Mouse (Mus musculus) G1E (cell line): Measurements from ENCODE around the gene 2010003K11Rik. TPM values are rescaled to one million over a fixed set of nuclear protein-coding genes. Genes with fewer than 3 reads are reported as not detected.

Experiments used
- ATAC-seq: 2 replicates; pipeline ENCODE4 v1.8.0; 2016; ENCODE audit warnings: mild to moderate bottlenecking; ENCODE audit not compliant: insufficient number of reproducible peaks, poor library complexity, low FRiP score, severe bottlenecking; ENCODE audit errors: extremely low read depth
- DNase-seq: peaks from one replicate; pipeline ENCODE4 v3.0.0; 2012; ENCODE audit warnings: low spot score
- H3K27me3 ChIP-seq: 2 replicates; pipeline ENCODE4 v1.6.1; 2012; ENCODE audit warnings: mild to moderate bottlenecking, low read length, inconsistent platforms; ENCODE audit not compliant: insufficient read depth
- H3K36me3 ChIP-seq: replicated peaks from 2 replicates; pipeline ENCODE3; 2012; ENCODE audit warnings: mild to moderate bottlenecking, inconsistent platforms
- H3K4me1 ChIP-seq: 2 replicates; pipeline ENCODE4 v1.6.1; 2012; ENCODE audit warnings: low read depth, low read length, inconsistent platforms, mixed read lengths; ENCODE audit not compliant: insufficient read depth
- H3K4me3 ChIP-seq: 2 replicates; pipeline ENCODE4 v1.5.1; 2012; ENCODE audit warnings: low read depth, mild to moderate bottlenecking, inconsistent platforms, low read length, moderate library complexity, mixed read lengths
- H3K9me3 ChIP-seq: replicated peaks from 2 replicates; pipeline ENCODE4 v1.6.1; 2012; ENCODE audit warnings: inconsistent platforms
- CTCF ChIP-seq: IDR thresholded peaks from 2 replicates; pipeline ENCODE4 v1.5.1; 2012; ENCODE audit warnings: low read depth, low read length, inconsistent platforms, mixed read lengths
- GATA1 ChIP-seq: IDR thresholded peaks from 2 replicates; pipeline ENCODE4 v1.6.1; 2012; ENCODE audit warnings: borderline replicate concordance, low read length, inconsistent platforms, mixed read lengths
- GATA2 ChIP-seq: IDR thresholded peaks from 2 replicates; pipeline ENCODE4 v1.6.1; 2012; ENCODE audit warnings: low read depth, low read length, inconsistent platforms, borderline replicate concordance
- POLR2AphosphoS5 ChIP-seq: IDR thresholded peaks from 2 replicates; pipeline ENCODE4 v1.6.1; 2012; ENCODE audit warnings: low read depth, low read length, inconsistent platforms; ENCODE audit not compliant: insufficient replicate concordance
- TAL1 ChIP-seq: conservative IDR thresholded peaks from 2 replicates; pipeline ENCODE4 v1.6.1; 2012; ENCODE audit warnings: low read depth, low read length, inconsistent platforms, mixed read lengths
- polyA plus RNA-seq: library from polyadenylated mRNA; stranded (reverse); fragments of >175 nt; gene quantifications from 2 replicates; pipeline ENCODE4 v1.2.3, GENCODE M21; 2012
- total RNA-seq, 2 experiments: library from RNA; stranded (forward) in 1 of 2; stranded (reverse) in 1 of 2; fragments of 200-1000 nt in 1 of 2; fragments of >200 nt in 1 of 2; fragmentation: Nextera tagmentation in 1 of 2; gene quantifications; 2 replicates each; pipeline ENCODE4 v1.2.3; 2014 to 2017

2010003K11Rik gene
- total and polyA plus RNA-seq, 3 experiments: 0.11 TPM; not detected in 2

GRCm38 (mm10) chr19:4451965-4452364 lies 46.4 kb downstream of the 2010003K11Rik start:
- TF ChIP-seq TAL1: no peak
- TF ChIP-seq POLR2AphosphoS5: no peak
- no peak for TF ChIP-seq CTCF
- no peak for TF ChIP-seq GATA1
- TF ChIP-seq GATA2: no peak
- Histone ChIP-seq H3K4me3 (no peak overlapping the region), H3K4me1 (no peaks in the 10 kb centered on the region), H3K27me3 (peaks cover 27% of the 10 kb centered on the region; the same call in 1 of the 2 replicates), H3K36me3 (no peaks in the 10 kb centered on the region), H3K9me3 (no peaks in the 10 kb centered on the region)
- ATAC-seq: no peak
- DNase-seq: no peak

- DNase-seq: no peak
- H3K4me3 ChIP-seq: no peak overlapping the region
- H3K9me3 ChIP-seq: no peaks in the 10 kb centered on the region
- no peaks in the 10 kb centered on the region for H3K4me1 ChIP-seq
- peaks cover 28% of the 10 kb centered on the region for H3K27me3 ChIP-seq
- ATAC-seq: no peak
- TF ChIP-seq GATA1 (no peak), TAL1 (no peak), CTCF (no peak), POLR2AphosphoS5 (no peak), GATA2 (no peak)
- H3K36me3 ChIP-seq: no peaks in the 10 kb centered on the region
Measured at GRCm38 (mm10) chr19:4451098-4451497, 47.3 kb downstream of the 2010003K11Rik start.

GRCm38 (mm10) chr19:4450666-4451065 lies 47.7 kb downstream of the 2010003K11Rik start:
- no peaks in the 10 kb centered on the region for H3K36me3 ChIP-seq
- H3K4me1 ChIP-seq: no peaks in the 10 kb centered on the region
- ATAC-seq (no peak), DNase-seq (no peak)
- TF ChIP-seq GATA1: no peak
- no peak for TF ChIP-seq POLR2AphosphoS5
- H3K27me3 ChIP-seq: peaks cover 31% of the 10 kb centered on the region
- no peak overlapping the region for H3K4me3 ChIP-seq
- H3K9me3 ChIP-seq: no peaks in the 10 kb centered on the region

- Histone ChIP-seq H3K4me3 (no peak overlapping the region), H3K9me3 (no peaks in the 10 kb centered on the region), H3K27me3 (peaks cover 39% of the 10 kb centered on the region), H3K36me3 (no peaks in the 10 kb centered on the region), H3K4me1 (no peaks in the 10 kb centered on the region)
- ATAC-seq (no peak), DNase-seq (no peak)
- TF ChIP-seq CTCF (no peak), POLR2AphosphoS5 (no peak), GATA2 (no peak), TAL1 (no peak), GATA1 (no peak)
Measured at GRCm38 (mm10) chr19:4449230-4449629, 49.2 kb downstream of the 2010003K11Rik start.

- peaks cover under 1% of the 10 kb centered on the region; the same call in 1 of the 2 replicates for H3K4me1 ChIP-seq
- ATAC-seq (no peak), DNase-seq (no peak)
- TF ChIP-seq GATA1 (no peak), CTCF (no peak), TAL1 (no peak), GATA2 (no peak), POLR2AphosphoS5 (no peak)
- no peaks in the 10 kb centered on the region for H3K36me3 ChIP-seq
- H3K9me3 ChIP-seq: no peaks in the 10 kb centered on the region
- H3K4me3 ChIP-seq: no peak overlapping the region
- peaks cover 36% of the 10 kb centered on the region for H3K27me3 ChIP-seq
Measured at GRCm38 (mm10) chr19:4447445-4447844, 50.9 kb downstream of the 2010003K11Rik start.

Other genes starting within 250 kb of the 2010003K11Rik start
- gene Ssh3, start 229.4 kb downstream of the 2010003K11Rik start, total RNA-seq (2014; fragmentation: Nextera tagmentation): 1.9 and 2.3 TPM in 2 replicates
- 5.8 and 8.9 TPM in 2 replicates for gene Ssh3, start 229.4 kb downstream of the 2010003K11Rik start, total RNA-seq (2017)
- gene Ssh3, start 229.4 kb downstream of the 2010003K11Rik start, polyA plus RNA-seq: 0.30 and 0.32 TPM in 2 replicates
- gene Ankrd13d, start 215.4 kb downstream of the 2010003K11Rik start, total RNA-seq (2014; fragmentation: Nextera tagmentation): 3.0 and 5.9 TPM in 2 replicates
- gene Ankrd13d, start 215.4 kb downstream of the 2010003K11Rik start, total RNA-seq (2017): 2.3 and 3.4 TPM in 2 replicates
- 0.95 and 1.1 TPM in 2 replicates for gene Ankrd13d, start 215.4 kb downstream of the 2010003K11Rik start, polyA plus RNA-seq
- gene Grk2, start 192.4 kb downstream of the 2010003K11Rik start, total RNA-seq (2014; fragmentation: Nextera tagmentation): 141 and 149 TPM in 2 replicates
- gene Grk2, start 192.4 kb downstream of the 2010003K11Rik start, total RNA-seq (2017): 225 and 341 TPM in 2 replicates
- 335 and 342 TPM in 2 replicates for gene Grk2, start 192.4 kb downstream of the 2010003K11Rik start, polyA plus RNA-seq
- gene Kdm2a, start 100.3 kb downstream of the 2010003K11Rik start, total RNA-seq (2014; fragmentation: Nextera tagmentation): 98.7 and 106 TPM in 2 replicates
- 70.2 and 73.9 TPM in 2 replicates for gene Kdm2a, start 100.3 kb downstream of the 2010003K11Rik start, total RNA-seq (2017)
- 46.1 and 48.4 TPM in 2 replicates for gene Kdm2a, start 100.3 kb downstream of the 2010003K11Rik start, polyA plus RNA-seq
- 2.0 and 2.6 TPM in 2 replicates for gene Rhod, start 59.2 kb downstream of the 2010003K11Rik start, total RNA-seq (2014; fragmentation: Nextera tagmentation)
- 6.0 and 7.8 TPM in 2 replicates for gene Rhod, start 59.2 kb downstream of the 2010003K11Rik start, total RNA-seq (2017)
- 1.1 and 1.6 TPM in 2 replicates for gene Rhod, start 59.2 kb downstream of the 2010003K11Rik start, polyA plus RNA-seq
- gene Syt12, start 21.1 kb downstream of the 2010003K11Rik start, total RNA-seq (2014; fragmentation: Nextera tagmentation): not detected in 2 replicates
- gene Syt12, start 21.1 kb downstream of the 2010003K11Rik start, total RNA-seq (2017): 0.11 and 0.23 TPM in 2 replicates
- not detected in 2 replicates for gene Syt12, start 21.1 kb downstream of the 2010003K11Rik start, polyA plus RNA-seq
- 2.4 and 26.3 TPM in 2 replicates for gene Pcx, start 11.9 kb upstream of the 2010003K11Rik start, total RNA-seq (2014; fragmentation: Nextera tagmentation)
- 2.2 and 2.5 TPM in 2 replicates for gene Pcx, start 11.9 kb upstream of the 2010003K11Rik start, total RNA-seq (2017)
- 11.7 and 12.9 TPM in 2 replicates for gene Pcx, start 11.9 kb upstream of the 2010003K11Rik start, polyA plus RNA-seq
- not detected in 2 replicates for gene Lrfn4, start 117.1 kb upstream of the 2010003K11Rik start, total RNA-seq (2014; fragmentation: Nextera tagmentation)
- 0.35 and 0.49 TPM in 2 replicates for gene Lrfn4, start 117.1 kb upstream of the 2010003K11Rik start, total RNA-seq (2017)
- 0.54 and 0.66 TPM in 2 replicates for gene Lrfn4, start 117.1 kb upstream of the 2010003K11Rik start, polyA plus RNA-seq
- 16.3 and 21.9 TPM in 2 replicates for gene Rce1, start 127.1 kb upstream of the 2010003K11Rik start, total RNA-seq (2014; fragmentation: Nextera tagmentation)
- 16.0 and 19.7 TPM in 2 replicates for gene Rce1, start 127.1 kb upstream of the 2010003K11Rik start, total RNA-seq (2017)
- gene Rce1, start 127.1 kb upstream of the 2010003K11Rik start, polyA plus RNA-seq: 16.1 and 33.9 TPM in 2 replicates
- not detected in 2 replicates for gene Gm960, start 200.1 kb upstream of the 2010003K11Rik start, total RNA-seq (2014; fragmentation: Nextera tagmentation)
- gene Gm960, start 200.1 kb upstream of the 2010003K11Rik start, total RNA-seq (2017): 0.46 and 0.93 TPM in 2 replicates
- 0.37 TPM in 1 of 2 replicates, not detected in the other for gene Gm960, start 200.1 kb upstream of the 2010003K11Rik start, polyA plus RNA-seq
- gene Sptbn2, start 212.6 kb upstream of the 2010003K11Rik start, total RNA-seq (2014; fragmentation: Nextera tagmentation): 0.30 and 2.9 TPM in 2 replicates
- 0.12 and 0.16 TPM in 2 replicates for gene Sptbn2, start 212.6 kb upstream of the 2010003K11Rik start, total RNA-seq (2017)
- 0.17 and 0.21 TPM in 2 replicates for gene Sptbn2, start 212.6 kb upstream of the 2010003K11Rik start, polyA plus RNA-seq